Mouse (Mus musculus) kidney, postnatal 10 days (tissue): ENCODE results near the gene Sh2b3.

Experiments used
- DNase-seq: peaks from one replicate; pipeline ENCODE4 v3.0.0; 2021; ENCODE audit warnings: mixed read lengths

The Sh2b3 gene

DNA sequence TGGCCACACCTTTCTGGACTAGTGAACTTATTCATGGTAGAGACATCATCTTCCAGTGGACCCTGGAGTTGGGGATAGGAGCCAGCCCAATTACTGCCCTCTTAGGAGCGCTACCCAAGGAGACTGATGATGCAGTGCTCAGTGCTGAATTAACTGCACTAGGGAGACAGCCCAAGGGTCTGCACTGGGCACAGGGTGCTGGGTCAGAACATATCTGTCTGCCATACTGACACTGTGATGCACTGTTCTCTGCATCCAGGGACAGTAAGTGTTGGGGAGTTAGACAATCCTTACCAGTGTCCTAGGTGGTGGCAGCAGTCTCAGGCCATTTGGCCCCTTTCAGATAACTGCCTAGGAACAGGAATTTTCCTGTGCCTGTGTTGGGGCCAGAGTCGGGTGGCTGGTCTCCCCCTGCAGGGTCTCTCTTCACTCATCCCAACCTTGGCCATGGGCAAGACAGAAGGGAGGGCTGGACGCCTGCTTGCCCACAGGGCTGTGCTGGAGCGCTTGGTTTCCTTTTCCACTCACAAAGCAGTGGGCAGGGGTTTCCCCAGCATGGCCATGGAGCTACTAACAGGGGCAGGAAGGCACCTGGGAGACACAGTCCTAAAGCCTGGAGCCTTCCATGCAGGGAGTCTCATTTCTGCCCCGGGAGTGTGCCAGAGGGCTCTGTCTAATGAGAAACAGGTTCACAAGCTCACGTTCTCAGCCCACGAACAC is 14.5 kb downstream of the Sh2b3 start:
- DNase-seq: peak; percentile 11

DNA sequence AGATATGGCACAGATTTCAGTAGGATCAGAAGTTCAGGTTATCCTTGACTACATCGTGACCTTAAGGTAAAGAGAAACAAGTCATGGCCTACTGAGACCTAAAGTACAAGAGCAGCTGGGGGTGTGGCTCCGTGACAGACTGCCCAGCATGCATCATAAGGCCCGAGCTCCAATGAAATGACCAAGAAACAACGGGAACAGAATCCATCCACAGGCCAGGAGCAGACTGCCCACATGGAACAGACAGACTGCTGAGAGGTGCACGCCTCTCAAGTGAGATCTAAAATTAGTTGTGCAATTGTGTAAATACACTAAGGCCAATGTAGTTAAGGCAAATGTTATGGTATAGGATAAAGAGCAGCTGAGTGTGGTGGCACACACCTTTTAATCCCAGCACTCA is 15.9 kb downstream of the Sh2b3 start:
- DNase-seq: peak; percentile 9

DNA sequence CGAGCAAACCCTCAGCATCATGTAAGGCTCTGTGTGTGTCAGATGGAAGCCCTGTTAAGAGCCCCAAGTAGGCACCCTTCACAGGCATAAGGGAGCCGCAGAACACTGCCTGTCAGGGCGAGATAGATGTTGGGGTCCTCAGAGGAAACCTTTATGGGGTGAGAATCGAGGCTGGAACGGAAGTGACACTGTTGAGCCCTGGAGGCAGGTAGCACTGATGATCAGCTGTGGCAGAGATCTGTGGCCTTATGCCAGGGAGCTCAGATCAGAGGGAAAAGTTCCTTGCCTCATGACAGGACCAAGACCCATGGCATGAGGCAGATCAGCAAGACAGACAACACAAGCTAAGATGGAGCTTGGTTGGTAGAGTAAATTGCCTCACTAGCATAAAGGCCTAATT is 16.3 kb downstream of the Sh2b3 start:
- DNase-seq: no peak

DNA sequence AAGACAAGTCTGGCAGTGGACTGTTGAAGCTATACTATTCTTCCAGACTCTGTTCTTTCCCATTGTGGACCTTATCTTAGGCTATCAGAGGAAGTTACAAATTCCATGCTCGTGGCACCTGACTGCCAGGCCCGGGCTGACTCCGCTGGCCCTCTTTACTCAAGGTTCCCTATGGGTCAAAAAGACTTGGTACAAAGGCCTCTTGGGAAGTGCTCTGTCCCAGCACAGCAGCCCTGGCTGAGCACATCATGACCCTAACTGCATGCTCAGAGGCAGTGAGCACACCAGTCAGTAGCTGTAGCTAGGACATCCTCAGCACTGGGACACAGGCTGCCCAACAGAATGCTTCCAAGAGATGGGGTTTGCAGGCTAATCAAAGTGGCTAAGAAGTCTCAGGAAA is 16.8 kb downstream of the Sh2b3 start:
- no peak for DNase-seq

DNA sequence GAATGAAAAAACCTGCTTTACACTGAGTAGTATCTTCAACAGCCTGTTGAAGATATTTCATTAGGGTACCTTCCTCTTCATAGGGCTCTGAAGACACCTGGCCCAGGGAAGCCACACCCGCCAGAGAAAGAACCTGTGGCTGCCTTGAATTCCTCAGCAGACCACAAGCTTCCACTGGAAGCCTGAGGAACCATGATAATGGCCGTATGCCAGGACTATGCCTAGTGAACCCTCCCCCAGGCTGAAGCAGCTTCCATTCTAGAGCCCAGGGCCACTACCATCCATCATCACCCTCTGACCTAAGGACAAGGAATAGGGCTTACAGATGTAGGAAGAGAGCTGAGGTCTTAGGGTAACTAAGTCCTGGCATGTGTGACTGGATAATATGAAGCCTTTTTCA is 17.3 kb downstream of the Sh2b3 start:
- DNase-seq: peak; percentile 28

DNA sequence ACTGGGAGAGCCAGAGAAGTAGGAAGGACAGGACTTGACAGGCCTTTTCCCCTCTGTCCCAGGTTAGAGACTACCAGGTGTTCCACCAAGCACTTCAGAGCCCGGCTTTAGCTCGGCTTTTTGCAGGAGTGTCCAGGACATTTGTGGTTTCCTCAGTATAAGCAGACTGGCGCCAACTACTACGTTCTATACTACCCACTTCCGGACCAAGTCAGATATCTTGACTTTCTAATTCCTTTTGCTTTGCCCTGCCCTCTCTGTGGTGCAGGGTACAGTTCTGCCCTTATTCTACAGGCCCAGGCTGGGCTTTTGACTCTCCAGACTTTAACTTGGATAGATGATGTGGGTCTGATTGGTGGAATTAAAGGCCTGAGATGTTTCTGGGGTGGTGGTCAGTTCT is 17.9 kb downstream of the Sh2b3 start:
- no peak for DNase-seq

DNA sequence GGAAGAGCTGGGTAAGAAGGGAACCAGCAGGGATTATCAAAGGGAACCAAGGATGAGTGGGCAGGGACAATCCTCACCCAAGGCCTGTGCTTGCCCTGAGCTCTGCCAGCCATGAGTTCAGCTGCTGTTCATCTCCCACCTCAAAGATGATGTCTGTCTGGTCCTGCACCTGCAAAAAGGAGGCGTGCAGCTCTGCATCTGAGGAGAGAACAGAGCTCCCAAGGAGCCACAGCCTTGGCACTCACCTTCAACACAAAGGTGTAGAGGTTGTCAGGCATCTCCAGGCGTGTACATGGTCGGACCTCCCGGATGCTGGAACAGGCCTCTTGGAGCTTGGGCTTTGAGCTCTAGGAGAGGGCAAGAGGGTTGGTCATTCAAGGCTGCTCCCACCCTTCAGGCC is 18.6 kb downstream of the Sh2b3 start:
- no peak for DNase-seq

DNA sequence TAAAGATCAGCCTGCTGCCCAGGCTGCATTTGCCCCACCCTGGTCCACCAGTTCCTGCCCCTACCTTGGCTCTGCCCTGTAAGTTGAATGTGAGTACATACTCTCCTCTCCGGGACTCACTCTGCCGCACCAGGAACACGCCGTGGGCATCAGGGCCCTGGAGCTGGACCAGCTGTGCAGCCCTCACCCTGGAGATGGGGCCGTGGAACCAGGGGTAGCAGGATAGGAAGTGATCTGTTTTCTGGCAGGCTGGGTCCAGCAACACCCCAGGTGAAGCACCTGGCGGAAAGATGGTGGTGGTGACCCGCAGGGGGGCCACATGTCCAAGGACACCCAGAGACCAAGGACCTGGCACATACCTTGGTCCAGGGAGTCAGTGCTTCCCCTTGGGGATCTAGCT is 19.0 kb downstream of the Sh2b3 start:
- DNase-seq: no peak

DNA sequence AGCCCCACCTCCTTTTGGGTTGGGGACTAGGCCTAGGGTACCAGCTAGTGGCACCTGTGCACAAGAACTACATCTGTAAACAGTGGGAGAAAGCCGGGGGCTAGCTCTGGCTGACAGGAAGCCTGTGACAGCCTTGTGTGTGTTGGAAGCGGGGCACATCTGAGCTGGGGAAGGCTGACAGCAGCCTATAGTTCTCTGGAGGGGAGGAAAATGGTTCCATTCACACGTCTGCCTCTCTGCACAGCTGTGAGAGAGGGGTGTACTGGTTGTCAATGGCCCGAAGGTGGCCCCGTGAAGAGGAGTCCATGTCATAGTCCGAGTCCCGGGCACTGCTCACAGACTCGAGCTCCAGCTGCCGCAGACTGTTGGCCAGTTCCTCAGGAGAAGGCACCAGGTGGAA is 19.9 kb downstream of the Sh2b3 start:
- DNase-seq: no peak

DNA sequence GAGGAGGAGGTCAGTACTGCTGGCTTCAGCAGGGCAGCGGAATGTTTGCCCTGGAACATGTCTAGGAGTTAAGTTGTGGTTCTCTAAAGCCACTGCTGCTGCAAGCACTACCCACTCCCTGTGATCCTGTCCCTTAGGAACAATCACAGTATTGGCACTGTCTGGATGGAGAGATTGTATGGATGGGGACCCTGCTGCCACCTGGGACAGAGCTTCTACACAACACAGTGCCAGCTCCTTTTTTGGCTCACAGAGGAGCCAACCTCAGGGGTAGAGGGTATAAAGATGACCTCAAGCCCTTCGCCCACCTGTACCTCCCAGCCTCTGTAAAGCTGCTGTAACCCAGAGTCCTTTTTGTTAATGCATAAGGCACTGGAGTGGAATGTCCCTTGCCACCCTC is 20.8 kb downstream of the Sh2b3 start:
- DNase-seq: no peak

DNA sequence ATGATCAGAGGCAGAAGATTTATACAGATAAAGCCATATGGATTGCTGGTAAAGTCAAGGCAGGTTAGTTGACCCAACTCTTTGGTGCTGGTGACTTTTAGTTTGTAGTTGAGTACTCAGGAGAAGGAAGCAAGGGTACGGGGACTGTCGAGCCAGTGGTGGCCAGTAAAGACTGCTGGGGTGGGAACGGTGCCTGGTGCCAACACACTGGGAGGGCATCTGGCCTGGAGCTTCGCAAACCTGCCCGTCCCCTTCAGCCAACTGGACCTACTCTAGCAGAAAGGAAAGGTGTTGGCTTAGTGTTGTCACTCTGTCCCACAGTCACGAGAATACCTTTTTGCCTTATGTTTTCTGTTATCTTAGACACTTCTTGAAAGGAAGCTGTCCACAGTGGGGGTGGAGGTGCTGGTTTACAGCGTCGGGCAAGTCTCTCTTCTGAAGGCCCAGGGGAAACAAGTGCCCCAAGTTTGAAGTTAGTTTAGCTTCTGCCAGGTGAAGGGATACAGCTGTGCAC is 21.5 kb downstream of the Sh2b3 start:
- DNase-seq: no peak

DNA sequence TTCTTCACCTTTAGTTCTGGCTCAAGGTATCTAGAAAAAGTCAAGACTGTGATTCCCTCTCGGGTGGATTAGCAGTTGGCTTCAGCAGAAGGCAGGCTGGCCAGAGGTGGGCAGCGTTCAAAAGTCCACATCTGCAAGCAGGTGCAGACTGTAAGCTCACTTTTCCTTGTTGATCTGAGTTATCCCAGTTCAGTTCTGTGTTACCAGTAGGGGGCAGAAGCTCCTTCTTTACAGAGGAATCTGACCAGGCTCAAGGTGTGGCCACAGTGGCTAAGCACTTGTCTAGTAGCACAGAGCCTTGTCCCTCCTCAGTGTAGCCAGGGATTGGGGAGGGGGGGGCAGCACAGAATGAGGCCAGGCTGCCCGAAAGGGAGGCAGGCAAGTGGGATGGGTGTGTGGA is 22.4 kb downstream of the Sh2b3 start:
- peak; percentile 85 for DNase-seq

DNA sequence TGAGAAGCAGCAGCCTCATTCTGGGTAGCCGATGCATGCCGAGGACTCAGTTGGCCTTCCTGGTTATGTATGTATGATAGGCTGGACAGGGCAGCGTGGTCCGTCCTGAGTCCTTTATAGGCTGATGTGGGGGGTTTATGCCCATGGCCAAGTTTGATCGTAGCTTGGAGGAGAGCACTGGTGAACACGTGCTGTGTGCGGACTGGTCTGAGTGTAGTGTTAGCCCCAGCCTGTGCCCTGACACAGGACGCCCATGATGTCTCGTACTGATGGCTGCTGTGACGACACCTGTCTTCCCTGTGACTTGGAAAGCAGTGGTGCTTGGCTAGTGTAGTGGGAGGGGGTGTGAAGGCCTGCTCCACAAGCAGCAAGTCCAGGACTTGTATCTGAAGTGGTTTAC is 23.7 kb downstream of the Sh2b3 start:
- DNase-seq: no peak

DNA sequence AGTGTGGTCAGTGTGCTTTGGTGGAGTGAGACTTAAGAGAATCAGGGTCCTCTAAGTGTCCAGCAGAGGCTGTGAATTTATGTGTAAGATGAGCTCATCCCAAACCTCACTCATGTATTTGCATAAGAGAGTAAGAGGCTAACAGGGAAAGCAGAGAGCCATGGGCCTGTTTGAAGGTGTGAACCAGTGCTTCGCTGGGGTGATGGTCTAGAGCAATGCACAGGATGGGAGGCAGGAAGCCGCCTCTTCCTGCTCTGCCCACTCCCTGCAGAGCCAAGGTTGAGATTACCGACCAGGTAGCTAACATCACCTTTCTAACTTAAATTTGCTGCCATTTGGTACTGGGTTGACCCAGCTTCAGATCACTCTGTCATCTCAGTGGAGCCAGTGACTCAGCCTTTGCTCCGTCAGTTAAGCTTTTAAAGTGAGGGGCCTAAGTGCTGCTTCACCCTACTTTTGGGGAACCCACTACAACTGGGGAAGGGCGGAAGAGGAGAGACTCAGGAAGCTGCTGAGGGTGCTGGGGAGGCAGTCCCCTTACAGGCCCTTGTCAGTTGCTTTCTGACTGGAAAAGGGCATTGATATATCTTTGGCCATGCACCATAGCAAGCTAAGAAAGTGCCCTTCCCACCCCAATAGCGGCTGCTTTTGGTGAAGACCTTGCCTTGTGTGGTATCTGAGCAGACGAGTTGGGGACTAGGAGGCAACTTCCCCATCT is 24.8 kb downstream of the Sh2b3 start:
- no peak for DNase-seq

DNA sequence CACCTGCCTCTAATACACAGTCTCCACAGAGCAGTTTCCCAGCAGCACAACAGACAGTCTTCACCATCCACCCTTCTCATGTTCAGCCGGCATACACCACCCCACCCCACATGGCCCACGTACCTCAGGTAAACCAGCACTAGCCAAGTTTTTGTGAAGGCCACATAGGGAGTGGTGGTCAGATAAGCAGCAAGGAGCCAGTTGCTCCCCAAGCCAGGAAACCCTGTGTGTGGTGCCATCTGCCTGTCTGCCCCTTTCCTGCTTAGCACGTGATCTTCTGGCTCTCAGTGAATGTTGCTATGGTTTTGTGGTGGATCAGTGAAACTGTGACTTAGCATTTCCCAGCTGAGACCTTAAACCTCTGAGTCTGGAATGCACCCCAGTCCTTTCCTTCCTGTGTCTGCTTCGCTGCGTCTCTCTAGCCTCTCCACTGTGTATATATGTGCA is 25.9 kb downstream of the Sh2b3 start:
- DNase-seq: no peak

DNA sequence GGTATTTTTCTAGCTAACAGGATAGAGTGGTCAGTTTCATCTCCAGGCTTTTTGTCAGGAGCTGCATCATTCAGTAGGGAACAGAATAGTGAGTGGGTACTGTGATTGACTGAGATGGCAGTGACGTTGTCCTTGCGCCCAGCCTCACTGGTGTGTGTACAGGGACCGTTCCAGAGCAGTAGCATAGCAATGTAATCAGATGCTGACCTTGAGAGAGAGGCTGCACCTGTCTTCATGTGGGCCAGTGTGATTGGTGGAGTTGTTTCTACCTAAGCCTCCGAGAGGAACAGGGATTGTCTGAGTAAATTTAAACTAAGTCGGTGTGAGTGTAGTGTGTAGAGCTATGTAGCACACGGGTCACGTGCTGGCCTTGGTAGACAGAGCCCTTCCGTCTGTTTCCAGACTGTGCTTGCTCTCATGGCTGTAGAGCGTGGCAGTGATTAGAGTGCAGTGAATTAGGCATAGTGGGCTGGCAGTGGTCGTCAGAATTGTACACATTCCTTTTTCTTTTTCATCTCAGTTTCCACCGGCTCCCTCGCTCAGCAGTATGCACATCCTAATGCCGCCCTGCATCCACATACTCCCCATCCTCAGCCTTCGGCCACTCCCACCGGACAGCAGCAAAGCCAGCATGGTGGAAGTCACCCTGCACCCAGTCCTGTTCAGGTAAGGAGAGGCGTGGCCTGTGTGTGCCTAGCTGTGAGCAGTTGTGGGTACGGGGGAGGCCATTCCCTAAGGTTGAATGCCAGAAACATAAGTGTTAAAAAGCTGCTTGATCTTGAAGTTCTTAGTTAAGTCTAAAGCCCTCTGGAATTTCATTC is 26.9 kb downstream of the Sh2b3 start:
- no peak for DNase-seq

DNA sequence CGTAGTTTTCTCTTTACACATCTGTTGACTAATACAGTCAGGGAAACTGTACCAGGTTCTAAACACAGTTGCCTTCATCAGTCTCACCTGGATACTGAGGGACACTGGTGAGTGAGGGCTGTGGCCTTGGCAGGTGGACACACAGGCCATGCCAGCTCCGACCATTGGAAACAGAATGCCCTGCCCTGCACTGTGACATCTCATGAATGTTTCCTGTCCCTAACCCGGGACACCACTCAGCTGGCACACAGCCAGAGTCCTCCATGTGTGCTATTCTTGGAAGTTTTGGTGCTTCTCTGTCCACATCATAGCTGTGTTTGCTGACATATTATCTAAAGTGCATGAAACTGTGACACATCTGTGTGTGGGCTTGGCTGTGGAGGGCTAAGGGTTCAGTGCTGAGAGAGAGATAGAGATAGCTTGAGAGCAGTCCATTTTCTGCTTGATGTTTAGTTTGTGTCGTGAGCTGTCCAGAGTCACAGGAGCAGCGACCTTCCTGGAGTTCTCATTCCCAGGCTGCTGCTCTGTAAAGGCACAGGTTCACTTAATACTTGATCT is 27.7 kb downstream of the Sh2b3 start:
- peak; percentile 76 for DNase-seq

DNA sequence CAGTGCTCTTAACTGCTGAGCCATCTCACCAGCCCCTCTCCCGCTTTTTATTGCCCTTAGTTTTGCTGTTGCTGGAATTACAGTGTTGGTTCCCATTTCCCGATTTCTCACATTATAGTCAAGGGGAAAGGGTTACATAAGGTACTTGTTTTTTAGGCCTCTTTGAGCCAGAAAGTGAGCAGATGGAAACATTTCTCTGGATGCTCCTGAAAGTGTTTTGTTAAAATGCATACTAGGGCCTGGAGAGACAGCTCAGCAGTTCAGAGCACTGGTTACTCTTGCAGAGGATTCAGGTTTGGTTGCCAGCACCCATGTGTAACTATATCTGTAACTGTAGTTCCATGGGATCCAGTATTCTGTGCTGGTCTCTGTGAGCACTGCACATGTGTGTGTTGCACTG is 29.2 kb downstream of the Sh2b3 start:
- no peak for DNase-seq

DNA sequence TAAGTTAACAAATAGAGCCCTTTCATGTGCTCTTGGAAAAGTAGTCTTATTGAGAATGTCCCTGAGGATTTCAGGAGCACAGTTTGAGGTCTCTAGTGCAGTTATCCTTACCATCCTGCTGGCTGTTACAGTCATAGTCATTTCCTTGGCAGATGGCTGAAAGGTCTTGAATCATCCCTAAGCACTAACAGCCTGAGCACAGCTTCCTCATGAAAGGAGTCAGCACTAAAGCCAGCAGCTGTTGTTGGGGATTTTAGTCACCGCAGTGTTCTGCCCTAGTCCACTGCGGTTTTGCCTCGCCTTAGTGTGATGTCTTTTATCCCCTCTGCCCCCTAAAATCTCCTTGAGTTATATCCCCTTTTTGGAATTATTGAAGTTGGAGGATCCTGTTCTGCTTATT is 30.3 kb downstream of the Sh2b3 start:
- DNase-seq: no peak

DNA sequence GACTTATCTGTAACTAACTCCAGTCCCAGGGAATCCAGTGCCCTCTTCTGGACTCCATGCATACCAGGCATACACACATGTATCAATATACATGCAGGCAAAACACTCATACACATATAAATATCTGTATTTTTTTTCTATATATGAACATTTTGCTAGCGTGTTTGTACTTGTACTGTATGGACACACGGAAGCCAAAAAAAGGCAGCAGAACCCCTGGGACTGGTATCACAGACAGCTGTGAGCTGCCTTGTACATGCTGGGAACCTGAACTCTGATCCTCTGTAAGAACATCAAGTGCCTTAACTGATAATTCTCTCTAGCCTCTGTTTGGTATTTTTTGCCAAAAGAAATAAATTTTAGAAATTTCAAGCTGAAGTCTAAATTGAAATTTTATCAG is 39.0 kb downstream of the Sh2b3 start:
- DNase-seq: no peak

DNA sequence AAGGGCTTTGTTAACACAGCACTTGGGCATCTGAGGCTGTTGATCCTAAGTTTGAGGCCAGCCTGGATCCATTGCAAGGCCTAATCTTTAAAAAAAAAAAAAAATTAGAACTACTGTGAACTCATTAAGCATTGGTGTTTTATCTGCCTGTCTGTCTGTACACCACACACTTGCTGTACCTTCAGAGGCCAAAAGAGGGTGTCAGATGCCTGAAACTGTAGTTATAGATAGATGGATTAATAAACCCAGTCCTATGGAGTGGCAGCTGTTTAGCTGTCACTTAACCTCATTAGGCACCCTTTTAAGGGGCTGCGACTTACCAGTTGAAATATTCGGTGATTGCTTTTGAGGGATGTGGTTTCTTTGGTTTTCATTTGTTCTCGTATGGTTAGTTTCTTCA is 41.6 kb downstream of the Sh2b3 start:
- DNase-seq: no peak

DNA sequence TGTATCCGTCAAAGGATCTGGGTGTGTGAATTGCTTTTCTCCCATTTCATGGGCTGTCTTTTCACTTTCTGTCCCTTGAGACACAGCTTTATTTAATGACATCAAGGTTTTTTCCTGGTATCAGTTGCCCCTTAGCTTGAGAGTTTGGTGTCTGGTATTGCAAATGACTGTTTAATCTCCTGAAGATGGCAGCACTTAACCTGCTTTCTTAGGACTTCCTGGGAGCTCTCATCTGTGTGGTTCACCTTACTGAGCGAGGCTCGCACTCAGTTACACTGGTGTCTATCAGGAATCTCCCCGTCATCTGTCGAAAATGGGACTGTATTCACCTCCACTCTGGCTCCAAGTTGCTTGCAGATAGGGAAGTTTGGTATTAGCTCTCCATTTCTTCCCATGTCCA is 46.4 kb downstream of the Sh2b3 start:
- no peak for DNase-seq

DNA sequence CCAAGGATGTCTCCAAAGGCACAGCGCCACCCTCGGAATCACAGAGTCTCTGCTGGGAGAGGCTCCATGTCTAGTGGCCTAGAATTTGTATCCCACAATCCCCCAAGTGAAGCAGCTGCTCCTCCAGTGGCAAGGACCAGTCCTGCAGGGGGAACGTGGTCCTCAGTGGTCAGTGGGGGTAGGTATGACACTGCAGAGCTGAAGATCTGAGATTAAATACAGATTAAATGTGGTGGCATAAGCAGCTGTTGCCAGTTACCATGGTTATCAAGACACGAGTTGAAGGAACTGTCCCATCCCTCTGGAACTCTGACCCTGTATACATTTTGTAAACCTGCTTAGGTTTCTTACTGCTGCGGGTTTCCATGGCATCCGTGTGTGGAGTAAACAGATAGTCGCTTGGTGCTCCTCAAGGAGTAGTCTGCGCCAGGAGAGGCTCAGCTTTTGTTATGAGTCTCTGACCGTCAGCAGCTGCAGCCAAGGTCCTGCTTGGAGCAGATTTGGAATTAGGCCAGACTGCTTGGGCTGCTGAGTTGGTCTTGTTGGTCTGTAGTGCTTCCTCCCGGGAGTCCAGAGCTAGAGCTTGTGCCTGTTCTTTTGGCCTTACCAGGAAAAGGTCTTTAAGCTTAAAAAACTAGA is 53.5 kb downstream of the Sh2b3 start:
- DNase-seq: peak; percentile 62
